Mouse (Mus musculus) forebrain, postnatal 0 days (tissue): ENCODE measurements around the gene Zp1. TPM values are rescaled to one million over a fixed set of nuclear protein-coding genes. Genes with fewer than 3 reads are reported as not detected.

Source experiments
- ATAC-seq: fragments of 200-750 bp; cut with Nextera tagmentation; 2 replicates; pipeline ENCODE4 v1.8.0; 2017; ENCODE audit warnings: mild to moderate bottlenecking, moderate library complexity
- DNase-seq: peaks from one replicate; pipeline ENCODE4 v3.0.0-alpha.2; 2015
- H3K27ac ChIP-seq: fragments of 300-500 bp; sonication (generic); 2 replicates; pipeline ENCODE4 v1.5.1; 2014; ENCODE audit warnings: low read depth, mild to moderate bottlenecking, antibody characterized with exemption, low read length, moderate library complexity, mixed read lengths
- H3K27me3 ChIP-seq: fragments of 300-500 bp; sonication (generic); 2 replicates; pipeline ENCODE4 v1.6.1; 2014; ENCODE audit warnings: mild to moderate bottlenecking, low read length, mixed read lengths; ENCODE audit not compliant: insufficient read depth
- H3K36me3 ChIP-seq: fragments of 300-500 bp; sonication (generic); 2 replicates; pipeline ENCODE4 v1.6.1; 2014; ENCODE audit warnings: mild to moderate bottlenecking, moderate library complexity; ENCODE audit not compliant: insufficient read depth
- H3K4me1 ChIP-seq: fragments of 300-500 bp; sonication (generic); 2 replicates; pipeline ENCODE4 v1.6.1; 2014; ENCODE audit warnings: antibody characterized with exemption; ENCODE audit not compliant: insufficient read depth
- H3K4me2 ChIP-seq: fragments of 300-500 bp; sonication (generic); 2 replicates; pipeline ENCODE4 v1.6.1; 2014; ENCODE audit warnings: low read depth, mild to moderate bottlenecking, moderate library complexity
- H3K4me3 ChIP-seq: fragments of 300-500 bp; sonication (generic); 2 replicates; pipeline ENCODE4 v1.5.1; 2014; ENCODE audit warnings: low read depth, low read length, mixed read lengths
- H3K9ac ChIP-seq: fragments of 300-500 bp; sonication (generic); 2 replicates; pipeline ENCODE4 v1.6.1; 2014; ENCODE audit warnings: mild to moderate bottlenecking
- H3K9me3 ChIP-seq: fragments of 300-500 bp; sonication (generic); 2 replicates; pipeline ENCODE4 v1.6.1; 2016; ENCODE audit warnings: low read length
- CTCF ChIP-seq: sonication (generic); IDR thresholded peaks from 2 replicates; pipeline ENCODE4 v1.5.1; 2016; ENCODE audit warnings: antibody characterized with exemption, control low read depth, low read depth
- WGBS: fragments of 180-500 bp; shearing (Covaris S2); extraction: QIAGEN DNeasy Blood & Tissue Kit; methylation state at CpG from one replicate; pipeline ENCODE4 v1.1.7; 2014; 5-methylcytosine and 5-hydroxymethylcytosine counted together
- polyA plus RNA-seq: library from polyadenylated mRNA; unstranded; fragments of >200 nt; fragmentation: Nextera tagmentation; extraction: Ambion mirVana; gene quantifications from 2 replicates; pipeline ENCODE4 v1.2.1, GENCODE M21; 2015
- total RNA-seq: library from RNA; depleted of rRNA; stranded (reverse); fragments of >200 nt; gene quantifications from 2 replicates; pipeline ENCODE4 v1.2.3, GENCODE M21; 2014

Gene Zp1
- total and polyA plus RNA-seq, 2 experiments from 2014 or later: 0.10 to 0.68 TPM

GRCm38 (mm10) chr19:10880085-10880974 lies 40.1 kb downstream of the Zp1 start:
- no peak for DNase-seq
- no peak overlapping the region for H3K27ac ChIP-seq
- H3K9ac ChIP-seq: peak overlapping the region; percentile 78; the same call in 1 of the 2 replicates
- H3K4me2 ChIP-seq: peak overlapping the region; percentile 88
- H3K27me3 ChIP-seq: no peaks in the 10 kb centered on the region
- peaks cover 18% of the 10 kb centered on the region for H3K4me1 ChIP-seq
- ATAC-seq: no peak
- no peaks in the 10 kb centered on the region for H3K9me3 ChIP-seq
- no peaks in the 10 kb centered on the region for H3K36me3 ChIP-seq
- peak; percentile 39 for TF ChIP-seq CTCF
- peak overlapping the region; percentile 67 for H3K4me3 ChIP-seq
- WGBS: 35% methylated on average over 7 of the region's 7 CpGs

GRCm38 (mm10) chr19:10878201-10878837 lies 42.1 kb downstream of the Zp1 start:
- ATAC-seq (no peak), DNase-seq (no peak)
- no peak for TF ChIP-seq CTCF
- Histone ChIP-seq H3K9me3 (no peaks in the 10 kb centered on the region), H3K27me3 (no peaks in the 10 kb centered on the region), H3K36me3 (peaks cover 11% of the 10 kb centered on the region), H3K4me3 (no peak overlapping the region), H3K4me2 (no peak overlapping the region), H3K4me1 (peaks cover 18% of the 10 kb centered on the region), H3K27ac (0 out of 2 replicates have a peak overlapping the region, but pooled peaks have one; percentile 21), H3K9ac (no peak overlapping the region)
- 83% methylated on average over 7 of the region's 7 CpGs for WGBS

GRCm38 (mm10) chr19:10871328-10871961 lies 49.0 kb downstream of the Zp1 start:
- 75% methylated on average over 14 of the region's 14 CpGs for WGBS
- TF ChIP-seq CTCF: no peak

GRCm38 (mm10) chr19:10870676-10871075 lies 49.8 kb downstream of the Zp1 start:
- 90% methylated on average over 3 of the region's 3 CpGs for WGBS
- Histone ChIP-seq H3K4me1 (peaks cover 16% of the 10 kb centered on the region; the same call in 1 of the 2 replicates), H3K27ac (no peak overlapping the region), H3K4me2 (no peak overlapping the region), H3K9ac (peak overlapping the region; percentile 11; the same call in 1 of the 2 replicates), H3K9me3 (no peaks in the 10 kb centered on the region), H3K27me3 (no peaks in the 10 kb centered on the region), H3K4me3 (no peak overlapping the region), H3K36me3 (peaks cover 51% of the 10 kb centered on the region)
- TF ChIP-seq CTCF: no peak
- DNase-seq (no peak), ATAC-seq (no peak)

More at GRCm38 (mm10) chr19:10871328-10871961, 49.0 kb downstream of the Zp1 start:
- no peak overlapping the region for H3K4me3 ChIP-seq
- DNase-seq (no peak), ATAC-seq (no peak)
- no peak overlapping the region for H3K27ac ChIP-seq
- no peak overlapping the region for H3K9ac ChIP-seq
- H3K9me3 ChIP-seq: no peaks in the 10 kb centered on the region
- H3K4me1 ChIP-seq: peaks cover 16% of the 10 kb centered on the region; the same call in 1 of the 2 replicates
- H3K36me3 ChIP-seq: peaks cover 45% of the 10 kb centered on the region
- no peaks in the 10 kb centered on the region for H3K27me3 ChIP-seq
- H3K4me2 ChIP-seq: no peak overlapping the region

GRCm38 (mm10) chr19:10869886-10870527 lies 50.4 kb downstream of the Zp1 start, which contains the start of gene Tmem132a:
Gene Tmem132a (minus strand): TSS chr19:10869940.
- ATAC-seq: peak; percentile 26
- Histone ChIP-seq H3K27me3 (no peaks in the 10 kb centered on the region), H3K4me1 (peaks cover 16% of the 10 kb centered on the region; the same call in 1 of the 2 replicates), H3K4me3 (peak within 1 kb of the TSS; percentile 91), H3K9me3 (no peaks in the 10 kb centered on the region), H3K4me2 (peak within 1 kb of the TSS; percentile 79), H3K9ac (peak within 1 kb of the TSS; percentile 99), H3K27ac (peak within 1 kb of the TSS; percentile 93), H3K36me3 (peaks cover 57% of the 10 kb centered on the region)
- 1% methylated on average over 8 of the region's 8 CpGs for WGBS
- 0 out of 2 replicates have a peak, but pooled peaks have one; percentile 4 for TF ChIP-seq CTCF
- DNase-seq: peak; percentile 52

- H3K9me3 ChIP-seq: no peaks in the 10 kb centered on the region
- H3K9ac ChIP-seq: peak overlapping the region; percentile 99
- peak overlapping the region; percentile 91 for H3K4me3 ChIP-seq
- H3K4me1 ChIP-seq: peaks cover 16% of the 10 kb centered on the region; the same call in 1 of the 2 replicates
- peaks cover 63% of the 10 kb centered on the region for H3K36me3 ChIP-seq
- no peaks in the 10 kb centered on the region for H3K27me3 ChIP-seq
- ATAC-seq (peak; percentile 96), DNase-seq (peak; percentile 88)
- TF ChIP-seq CTCF: no peak
- peak overlapping the region; percentile 93 for H3K27ac ChIP-seq
- H3K4me2 ChIP-seq: peak overlapping the region; percentile 79
- 2% methylated on average over 39 of the region's 43 CpGs for WGBS
These were observed 51.1 kb downstream of the Zp1 start for GRCm38 (mm10) chr19:10869241-10869885.
